Mouse (Mus musculus) kidney, postnatal 0 days (tissue): ENCODE results near the gene Pcyox1. TPM values are rescaled to one million over a fixed set of nuclear protein-coding genes. Genes with fewer than 3 reads are reported as not detected.

Experiments
- ATAC-seq: fragments of 200-750 bp; cut with Nextera tagmentation; replicated peaks from 2 replicates; pipeline ENCODE4 v1.8.0; 2017; ENCODE audit warnings: low read depth, moderate number of reproducible peaks, moderate TSS enrichment, moderate library complexity; ENCODE audit not compliant: low FRiP score
- DNase-seq: peaks from one replicate; pipeline ENCODE4 v3.0.0-alpha.2; 2016; ENCODE audit warnings: low spot score
- H3K27ac ChIP-seq: fragments of 300-500 bp; sonication (generic); 2 replicates; pipeline ENCODE4 v1.5.1; 2014; ENCODE audit warnings: mild to moderate bottlenecking
- H3K27me3 ChIP-seq: fragments of 300-500 bp; sonication (generic); 2 replicates; pipeline ENCODE4 v1.6.1; 2014; ENCODE audit warnings: low read length, mixed read lengths; ENCODE audit not compliant: insufficient read depth
- H3K36me3 ChIP-seq: fragments of 300-500 bp; sonication (generic); 2 replicates; pipeline ENCODE4 v1.6.1; 2014; ENCODE audit warnings: low read length, mixed read lengths; ENCODE audit not compliant: insufficient read depth
- H3K4me1 ChIP-seq: fragments of 300-500 bp; sonication (generic); replicated peaks from 2 replicates; pipeline ENCODE4 v1.6.1; 2014; ENCODE audit warnings: antibody characterized with exemption, low read length, mixed read lengths; ENCODE audit not compliant: insufficient read depth
- H3K4me2 ChIP-seq: fragments of 300-500 bp; sonication (generic); 2 replicates; pipeline ENCODE4 v1.6.1; 2014; ENCODE audit warnings: mild to moderate bottlenecking, low read length, moderate library complexity, mixed read lengths
- H3K4me3 ChIP-seq: fragments of 300-500 bp; sonication (generic); replicated peaks from 2 replicates; pipeline ENCODE4 v1.5.1; 2014; ENCODE audit warnings: low read depth, low read length
- H3K9ac ChIP-seq: fragments of 300-500 bp; sonication (generic); 2 replicates; pipeline ENCODE4 v1.6.1; 2014; ENCODE audit warnings: low read depth, low read length
- H3K9me3 ChIP-seq: fragments of 300-500 bp; sonication (generic); replicated peaks from 2 replicates; pipeline ENCODE4 v1.6.1; 2016; ENCODE audit warnings: low read length, inconsistent platforms, mixed read lengths
- CTCF ChIP-seq: IDR thresholded peaks from 2 replicates; pipeline ENCODE4 v1.5.1; 2016; ENCODE audit warnings: antibody characterized with exemption, low read depth, mild to moderate bottlenecking, moderate library complexity
- WGBS: fragments of 180-500 bp; shearing (Covaris S2); extraction: QIAGEN DNeasy Blood & Tissue Kit; methylation state at CpG from one replicate; pipeline ENCODE4 v1.1.7; 2014; 5-methylcytosine and 5-hydroxymethylcytosine counted together
- polyA plus RNA-seq: library from polyadenylated mRNA; unstranded; fragments of >200 nt; fragmentation: Nextera tagmentation; extraction: Ambion mirVana; gene quantifications from 2 replicates; pipeline ENCODE4 v1.2.1, GENCODE M21; 2015

The Pcyox1 gene
- polyA plus RNA-seq, 1 experiment from 2014 or later: 110 TPM

- Histone ChIP-seq H3K4me1 (peaks cover 20% of the 10 kb centered on the region; the same call in 1 of the 2 replicates), H3K4me3 (no peak overlapping the region), H3K27me3 (no peaks in the 10 kb centered on the region), H3K9ac (no peak overlapping the region), H3K36me3 (peaks cover 41% of the 10 kb centered on the region; the same call in 1 of the 2 replicates), H3K9me3 (no peaks in the 10 kb centered on the region), H3K4me2 (no peak overlapping the region), H3K27ac (no peak overlapping the region)
- ATAC-seq (no peak), DNase-seq (no peak)
- TF ChIP-seq CTCF: peak; percentile 37; the same call in 1 of the 2 replicates
- 91% methylated on average over 1 of the region's 1 CpGs for WGBS
These were observed 3.8 kb downstream of the Pcyox1 start for GRCm38 (mm10) chr6:86393187-86393586.

- Histone ChIP-seq H3K27ac (no peak overlapping the region), H3K27me3 (no peaks in the 10 kb centered on the region), H3K9ac (no peak overlapping the region), H3K4me1 (peaks cover 11% of the 10 kb centered on the region; the same call in 1 of the 2 replicates), H3K4me2 (no peak overlapping the region), H3K4me3 (no peak overlapping the region), H3K9me3 (no peaks in the 10 kb centered on the region), H3K36me3 (peaks cover 45% of the 10 kb centered on the region; the same call in 1 of the 2 replicates)
- 96% methylated on average over 5 of the region's 5 CpGs for WGBS
- DNase-seq (no peak), ATAC-seq (no peak)
- TF ChIP-seq CTCF: peak; percentile 46; the same call in 1 of the 2 replicates
These were observed 5.6 kb downstream of the Pcyox1 start for GRCm38 (mm10) chr6:86391326-86391725.

GRCm38 (mm10) chr6:86388461-86388860 lies 8.5 kb downstream of the Pcyox1 start:
- H3K36me3 ChIP-seq: peaks cover 48% of the 10 kb centered on the region; the same call in 1 of the 2 replicates
- ATAC-seq (no peak), DNase-seq (no peak)
- H3K27ac ChIP-seq: peak overlapping the region; percentile 73
- H3K4me3 ChIP-seq: no peak overlapping the region
- no peak overlapping the region for H3K4me2 ChIP-seq
- TF ChIP-seq CTCF: no peak
- no peaks in the 10 kb centered on the region for H3K4me1 ChIP-seq
- no peaks in the 10 kb centered on the region for H3K9me3 ChIP-seq
- H3K9ac ChIP-seq: no peak overlapping the region
- no peaks in the 10 kb centered on the region for H3K27me3 ChIP-seq
- 73% methylated on average over 18 of the region's 18 CpGs for WGBS

GRCm38 (mm10) chr6:86387313-86387712 lies 9.6 kb downstream of the Pcyox1 start:
- H3K4me2 ChIP-seq: peak overlapping the region; percentile 18; the same call in 1 of the 2 replicates
- H3K9ac ChIP-seq: no peak overlapping the region
- H3K36me3 ChIP-seq: peaks cover 46% of the 10 kb centered on the region; the same call in 1 of the 2 replicates
- ATAC-seq (peak; percentile 88), DNase-seq (peak; percentile 85)
- H3K4me1 ChIP-seq: no peaks in the 10 kb centered on the region
- no peaks in the 10 kb centered on the region for H3K27me3 ChIP-seq
- WGBS: 36% methylated on average over 12 of the region's 12 CpGs
- H3K27ac ChIP-seq: peak overlapping the region; percentile 73
- TF ChIP-seq CTCF: no peak
- no peaks in the 10 kb centered on the region for H3K9me3 ChIP-seq
- no peak overlapping the region for H3K4me3 ChIP-seq

- 81% methylated on average over 5 of the region's 5 CpGs for WGBS
- no peaks in the 10 kb centered on the region for H3K4me1 ChIP-seq
- no peak overlapping the region for H3K27ac ChIP-seq
- no peak overlapping the region for H3K4me3 ChIP-seq
- TF ChIP-seq CTCF: no peak
- peaks cover 28% of the 10 kb centered on the region; the same call in 1 of the 2 replicates for H3K36me3 ChIP-seq
- no peaks in the 10 kb centered on the region for H3K27me3 ChIP-seq
- no peak for ATAC-seq
- H3K9me3 ChIP-seq: no peaks in the 10 kb centered on the region
- no peak overlapping the region for H3K9ac ChIP-seq
- no peak overlapping the region for H3K4me2 ChIP-seq
- no peak for DNase-seq
These were observed 11.4 kb downstream of the Pcyox1 start for GRCm38 (mm10) chr6:86385362-86386104.

- no peaks in the 10 kb centered on the region for H3K4me1 ChIP-seq
- no peak for TF ChIP-seq CTCF
- peaks cover 20% of the 10 kb centered on the region; the same call in 1 of the 2 replicates for H3K36me3 ChIP-seq
- H3K4me3 ChIP-seq: no peak overlapping the region
- H3K9me3 ChIP-seq: no peaks in the 10 kb centered on the region
- no peak overlapping the region for H3K27ac ChIP-seq
- no peak overlapping the region for H3K9ac ChIP-seq
- no peaks in the 10 kb centered on the region for H3K27me3 ChIP-seq
- WGBS: 68% methylated on average over 4 of the region's 4 CpGs
- DNase-seq: no peak
- no peak for ATAC-seq
- H3K4me2 ChIP-seq: no peak overlapping the region
These were observed 12.3 kb downstream of the Pcyox1 start for GRCm38 (mm10) chr6:86384692-86385091.
